Mouse (Mus musculus) myocyte (in vitro differentiated cells): ENCODE data around the gene Ptpa.

Experiments
- CEBPB ChIP-seq: IDR thresholded peaks from 2 replicates; pipeline ENCODE4 v1.6.1; 2011; ENCODE audit warnings: mild to moderate bottlenecking, moderate library complexity; ENCODE audit not compliant: poor library complexity, insufficient read depth, severe bottlenecking
- E2F4 ChIP-seq: IDR thresholded peaks from one replicate; pipeline ENCODE4 v1.6.1; 2011; ENCODE audit warnings: mild to moderate bottlenecking, control low read depth, moderate library complexity; ENCODE audit not compliant: insufficient read depth
- MAX ChIP-seq: IDR thresholded peaks from one replicate; pipeline ENCODE4 v1.6.1; 2011; ENCODE audit warnings: low read depth, mild to moderate bottlenecking, control low read depth
- MYOD1 ChIP-seq, 3 experiments: IDR thresholded peaks; one replicate each; pipeline ENCODE4 v1.6.1; 2011; ENCODE audit warnings: control low read depth in 2 of 3, low read depth in 2 of 3, mild to moderate bottlenecking in 2 of 3, moderate library complexity in 1 of 3; ENCODE audit not compliant: insufficient read length in 2 of 3, control insufficient read depth in 1 of 3
- MYOG ChIP-seq, 3 experiments: IDR thresholded peaks; one replicate each; pipeline ENCODE4 v1.6.1; 2011; ENCODE audit warnings: control low read depth in 2 of 3, low read depth in 2 of 3, mild to moderate bottlenecking in 2 of 3; ENCODE audit not compliant: insufficient read length in 2 of 3, control insufficient read depth in 1 of 3, insufficient read depth in 1 of 3
- POLR2A ChIP-seq: IDR thresholded peaks from one replicate; pipeline ENCODE4 v1.6.1; 2011; ENCODE audit warnings: low read depth, mild to moderate bottlenecking, control low read depth, moderate library complexity; ENCODE audit not compliant: insufficient read length
- SRF ChIP-seq: IDR thresholded peaks from one replicate; pipeline ENCODE4 v1.6.1; 2011; ENCODE audit warnings: low read depth; ENCODE audit not compliant: control insufficient read depth, insufficient read length
- TCF12 ChIP-seq: IDR thresholded peaks from one replicate; pipeline ENCODE4 v1.6.1; 2011; ENCODE audit warnings: mild to moderate bottlenecking, control low read depth; ENCODE audit not compliant: poor library complexity, insufficient read depth, severe bottlenecking
- TCF3 ChIP-seq: IDR thresholded peaks from one replicate; pipeline ENCODE4 v1.6.1; 2011; ENCODE audit warnings: low read depth, control low read depth; ENCODE audit not compliant: insufficient read length
- USF1 ChIP-seq: IDR thresholded peaks from one replicate; pipeline ENCODE4 v1.6.1; 2011; ENCODE audit warnings: low read depth, mild to moderate bottlenecking, control low read depth, moderate library complexity

- no peak for TF ChIP-seq E2F4
- no peak for TF ChIP-seq POLR2A
- TF ChIP-seq TCF12: no peak
- no peak for TF ChIP-seq USF1
- no peak for TF ChIP-seq CEBPB
- TF ChIP-seq MYOG (IDR thresholded peaks at IDR 0.05; ENCODE audit: control insufficient read depth in 1 of 3, insufficient read depth in 1 of 3, insufficient read length in 2 of 3, low read depth in 2 of 3): no peak
- no peak for TF ChIP-seq SRF
- TF ChIP-seq MAX: no peak
- no peak for TF ChIP-seq MYOD1 (IDR thresholded peaks at IDR 0.05; ENCODE audit: control insufficient read depth in 1 of 3, insufficient read length in 2 of 3, low read depth in 2 of 3)
- no peak for TF ChIP-seq TCF3
These were observed 27.4 kb downstream of the Ptpa start for GRCm38 (mm10) chr2:30443281-30443680.
